Mouse (Mus musculus): Measurements from ENCODE around the gene Pcsk6.
"Not testable (repeated sequence)": the region's sequence is repeated elsewhere in the genome, so short reads cannot be mapped to it uniquely, and the experiment has no call there.

The Pcsk6 gene

GRCm38 (mm10) chr7:65881290-65881688 is 19.8 kb downstream of the Pcsk6 start:
- no peak for DNase-seq (ENCODE audit: low spot score)

GRCm38 (mm10) chr7:65884928-65885327 is 23.4 kb downstream of the Pcsk6 start:
- no peak for DNase-seq (ENCODE audit: low spot score)

GRCm38 (mm10) chr7:65885819-65886218 is 24.3 kb downstream of the Pcsk6 start:
- no peak for DNase-seq (ENCODE audit: low spot score)

- DNase-seq (ENCODE audit: low spot score), result no peak
These were observed 30.3 kb downstream of the Pcsk6 start for GRCm38 (mm10) chr7:65891831-65892230.

GRCm38 (mm10) chr7:65892264-65892828 is 30.8 kb downstream of the Pcsk6 start:
- no peak for DNase-seq (ENCODE audit: low spot score)

GRCm38 (mm10) chr7:65893546-65893945 is 32.0 kb downstream of the Pcsk6 start:
- no peak for DNase-seq (ENCODE audit: low spot score)

GRCm38 (mm10) chr7:65895262-65895661 is 33.7 kb downstream of the Pcsk6 start:
- DNase-seq (ENCODE audit: low spot score), result no peak

GRCm38 (mm10) chr7:65901231-65901630 is 39.7 kb downstream of the Pcsk6 start:
- no peak for DNase-seq (ENCODE audit: low spot score)

GRCm38 (mm10) chr7:65902471-65903180 is 41.1 kb downstream of the Pcsk6 start:
- no peak for DNase-seq (ENCODE audit: low spot score)

GRCm38 (mm10) chr7:65903456-65903855 is 41.9 kb downstream of the Pcsk6 start:
- no peak for DNase-seq (ENCODE audit: low spot score)

GRCm38 (mm10) chr7:65906528-65907272 is 45.2 kb downstream of the Pcsk6 start:
- no peak for DNase-seq (ENCODE audit: low spot score)

GRCm38 (mm10) chr7:65909343-65910127 is 48.0 kb downstream of the Pcsk6 start:
- no peak for DNase-seq (ENCODE audit: low spot score)

- no peak for DNase-seq (ENCODE audit: low spot score)
These were observed 51.6 kb downstream of the Pcsk6 start for GRCm38 (mm10) chr7:65913088-65913610.

GRCm38 (mm10) chr7:65914761-65915301 is 53.3 kb downstream of the Pcsk6 start:
- no peak for DNase-seq (ENCODE audit: low spot score)

- DNase-seq (ENCODE audit: low spot score), result no peak
These were observed 54.3 kb downstream of the Pcsk6 start for GRCm38 (mm10) chr7:65915821-65916220.

GRCm38 (mm10) chr7:65916566-65916965 is 55.0 kb downstream of the Pcsk6 start:
- DNase-seq (ENCODE audit: low spot score), result no peak

GRCm38 (mm10) chr7:65918431-65918830 is 56.9 kb downstream of the Pcsk6 start:
- no peak for DNase-seq (ENCODE audit: low spot score)

- no peak for DNase-seq (ENCODE audit: low spot score)
These were observed 67.9 kb downstream of the Pcsk6 start for GRCm38 (mm10) chr7:65929398-65929797.

GRCm38 (mm10) chr7:65930478-65930877 is 68.9 kb downstream of the Pcsk6 start:
- no peak for DNase-seq (ENCODE audit: low spot score)

- not testable (repeated sequence) for DNase-seq (ENCODE audit: low spot score)
These were observed 72.9 kb downstream of the Pcsk6 start for GRCm38 (mm10) chr7:65934238-65934970.

- no peak for DNase-seq (ENCODE audit: low spot score)
These were observed 73.7 kb downstream of the Pcsk6 start for GRCm38 (mm10) chr7:65935211-65935610.

Measured in T-cell, adult 2 months (primary cell).